Mouse (Mus musculus): ENCODE data around the gene Usp48. TPM values are rescaled to one million over a fixed set of nuclear protein-coding genes. Genes with fewer than 3 reads are reported as not detected.

Gene Usp48
- polyA plus RNA-seq, 1 experiment from 2014 or later: 86.4 TPM

DNA sequence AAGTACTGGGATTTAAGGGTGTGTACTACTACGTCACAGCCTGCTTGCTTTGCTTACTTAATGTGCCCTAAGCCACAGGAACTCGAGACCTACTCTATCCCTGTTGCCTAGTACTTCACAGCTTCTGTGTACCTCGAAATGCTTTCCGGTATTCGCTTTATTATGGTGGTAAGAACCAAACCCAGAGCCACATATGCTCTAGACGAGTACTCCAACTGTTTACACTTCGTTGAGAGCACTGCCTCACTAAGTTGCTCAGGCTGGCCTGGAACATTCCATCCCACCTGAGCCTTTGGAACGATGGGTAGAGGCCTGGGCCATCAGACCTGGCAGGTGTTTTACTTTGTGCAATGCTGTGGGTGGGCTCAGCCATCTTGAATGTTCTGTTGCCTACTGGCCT lies 101.7 kb downstream of the Usp48 start:
- Histone ChIP-seq H3K4me3 (ENCODE audit: low read depth, low read length) (no peak overlapping the region), H3K27ac (ENCODE audit: low read depth, low read length) (no peak overlapping the region), H3K9me3 (ENCODE audit: control insufficient read depth, low read length) (no peaks in the 10 kb centered on the region), H3K27me3 (ENCODE audit: control insufficient read depth, insufficient read depth, low read length) (no peaks in the 10 kb centered on the region), H3K36me3 (ENCODE audit: control insufficient read depth, insufficient read depth, low read length) (no peaks in the 10 kb centered on the region), H3K9ac (ENCODE audit: low read length) (no peak overlapping the region), H3K4me1 (replicated peaks; ENCODE audit: control insufficient read depth, insufficient read depth, low read length) (no peaks in the 10 kb centered on the region), H3K4me2 (ENCODE audit: low read depth, low read length, severe bottlenecking) (no peak overlapping the region)
- ATAC-seq (replicated peaks; ENCODE audit: low FRiP score) (no peak), DNase-seq (ENCODE audit: low spot score) (no peak)
- whole genome bisulfite sequencing: 80% methylated on average over 8 of the region's 8 CpGs

GRCm38 (mm10) chr4:137695900-137696299 lies 102.3 kb downstream of the Usp48 start:
- WGBS: 47% methylated on average over 4 of the region's 4 CpGs
- H3K27me3 ChIP-seq (ENCODE audit: control insufficient read depth, insufficient read depth, low read length): no peaks in the 10 kb centered on the region
- no peak overlapping the region for H3K4me2 ChIP-seq (ENCODE audit: low read depth, low read length, severe bottlenecking)
- ATAC-seq (replicated peaks; ENCODE audit: low FRiP score) (no peak), DNase-seq (ENCODE audit: low spot score) (no peak)
- H3K9me3 ChIP-seq (ENCODE audit: control insufficient read depth, low read length): no peaks in the 10 kb centered on the region
- H3K4me3 ChIP-seq (ENCODE audit: low read depth, low read length): no peak overlapping the region
- H3K4me1 ChIP-seq (replicated peaks; ENCODE audit: control insufficient read depth, insufficient read depth, low read length): no peaks in the 10 kb centered on the region
- no peaks in the 10 kb centered on the region for H3K36me3 ChIP-seq (ENCODE audit: control insufficient read depth, insufficient read depth, low read length)
- H3K27ac ChIP-seq (ENCODE audit: low read depth, low read length): no peak overlapping the region
- no peak overlapping the region for H3K9ac ChIP-seq (ENCODE audit: low read length)

GRCm38 (mm10) chr4:137697156-137697885 lies 103.8 kb downstream of the Usp48 start:
- 76% methylated on average over 13 of the region's 13 CpGs for WGBS
- Histone ChIP-seq H3K36me3 (ENCODE audit: control insufficient read depth, insufficient read depth, low read length) (no peaks in the 10 kb centered on the region), H3K9me3 (ENCODE audit: control insufficient read depth, low read length) (no peaks in the 10 kb centered on the region), H3K27ac (ENCODE audit: low read depth, low read length) (no peak overlapping the region), H3K4me3 (ENCODE audit: low read depth, low read length) (no peak overlapping the region), H3K4me1 (replicated peaks; ENCODE audit: control insufficient read depth, insufficient read depth, low read length) (no peaks in the 10 kb centered on the region), H3K4me2 (ENCODE audit: low read depth, low read length, severe bottlenecking) (no peak overlapping the region), H3K9ac (ENCODE audit: low read length) (no peak overlapping the region), H3K27me3 (ENCODE audit: control insufficient read depth, insufficient read depth, low read length) (no peaks in the 10 kb centered on the region)
- no peak for DNase-seq (ENCODE audit: low spot score)
- no peak for ATAC-seq (replicated peaks; ENCODE audit: low FRiP score)

DNA sequence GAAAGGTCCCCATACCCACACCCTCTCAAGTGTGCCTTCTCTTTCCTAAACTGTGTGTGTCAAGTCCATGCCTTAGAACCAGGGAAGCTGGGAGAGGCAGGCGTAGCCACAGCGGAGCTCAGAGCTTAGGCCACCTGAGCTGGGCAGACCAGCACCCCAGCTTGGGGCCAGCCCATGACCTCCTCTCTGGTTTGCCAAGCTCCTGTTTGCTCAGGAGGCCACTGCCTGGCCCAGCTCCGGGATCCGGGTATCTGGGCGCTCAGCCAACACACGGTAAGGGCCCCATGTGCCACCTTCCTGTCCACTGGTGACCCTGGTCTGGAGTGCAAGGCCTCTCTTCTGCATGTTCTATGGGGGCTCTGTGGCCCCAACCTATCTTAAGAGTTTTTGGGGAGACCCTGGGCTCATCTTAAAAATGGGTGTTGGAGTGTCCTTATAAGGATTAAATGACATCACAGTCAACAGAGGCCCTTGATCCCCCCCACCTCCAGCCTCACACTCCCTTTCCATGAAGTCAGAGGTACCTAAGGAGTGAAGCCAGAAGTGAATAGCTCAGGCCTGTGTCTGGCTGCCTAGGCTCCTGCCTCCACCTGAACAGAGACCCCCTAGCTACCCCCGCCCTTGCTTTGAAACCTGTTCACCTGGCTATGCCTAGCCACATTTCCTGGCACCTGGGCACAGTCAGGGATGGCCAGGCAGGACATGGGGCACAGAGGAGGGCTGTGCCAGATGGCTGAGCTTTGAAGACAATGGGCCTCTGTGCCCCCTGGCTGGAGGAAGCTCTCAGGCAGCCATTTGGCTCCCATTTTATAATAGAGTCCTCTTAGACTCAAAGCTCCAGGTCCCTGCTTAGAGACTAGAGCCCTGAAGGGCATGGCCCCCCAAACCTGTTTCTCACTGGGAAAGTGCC lies 104.8 kb downstream of the Usp48 start:
- Histone ChIP-seq H3K4me3 (ENCODE audit: low read depth, low read length) (no peak overlapping the region), H3K4me1 (replicated peaks; ENCODE audit: control insufficient read depth, insufficient read depth, low read length) (no peaks in the 10 kb centered on the region), H3K9me3 (ENCODE audit: control insufficient read depth, low read length) (no peaks in the 10 kb centered on the region), H3K36me3 (ENCODE audit: control insufficient read depth, insufficient read depth, low read length) (no peaks in the 10 kb centered on the region), H3K27ac (ENCODE audit: low read depth, low read length) (no peak overlapping the region), H3K9ac (ENCODE audit: low read length) (no peak overlapping the region), H3K27me3 (ENCODE audit: control insufficient read depth, insufficient read depth, low read length) (no peaks in the 10 kb centered on the region), H3K4me2 (ENCODE audit: low read depth, low read length, severe bottlenecking) (no peak overlapping the region)
- no peak for ATAC-seq (replicated peaks; ENCODE audit: low FRiP score)
- DNase-seq (ENCODE audit: low spot score): no peak
- WGBS: 85% methylated on average over 7 of the region's 7 CpGs

DNA sequence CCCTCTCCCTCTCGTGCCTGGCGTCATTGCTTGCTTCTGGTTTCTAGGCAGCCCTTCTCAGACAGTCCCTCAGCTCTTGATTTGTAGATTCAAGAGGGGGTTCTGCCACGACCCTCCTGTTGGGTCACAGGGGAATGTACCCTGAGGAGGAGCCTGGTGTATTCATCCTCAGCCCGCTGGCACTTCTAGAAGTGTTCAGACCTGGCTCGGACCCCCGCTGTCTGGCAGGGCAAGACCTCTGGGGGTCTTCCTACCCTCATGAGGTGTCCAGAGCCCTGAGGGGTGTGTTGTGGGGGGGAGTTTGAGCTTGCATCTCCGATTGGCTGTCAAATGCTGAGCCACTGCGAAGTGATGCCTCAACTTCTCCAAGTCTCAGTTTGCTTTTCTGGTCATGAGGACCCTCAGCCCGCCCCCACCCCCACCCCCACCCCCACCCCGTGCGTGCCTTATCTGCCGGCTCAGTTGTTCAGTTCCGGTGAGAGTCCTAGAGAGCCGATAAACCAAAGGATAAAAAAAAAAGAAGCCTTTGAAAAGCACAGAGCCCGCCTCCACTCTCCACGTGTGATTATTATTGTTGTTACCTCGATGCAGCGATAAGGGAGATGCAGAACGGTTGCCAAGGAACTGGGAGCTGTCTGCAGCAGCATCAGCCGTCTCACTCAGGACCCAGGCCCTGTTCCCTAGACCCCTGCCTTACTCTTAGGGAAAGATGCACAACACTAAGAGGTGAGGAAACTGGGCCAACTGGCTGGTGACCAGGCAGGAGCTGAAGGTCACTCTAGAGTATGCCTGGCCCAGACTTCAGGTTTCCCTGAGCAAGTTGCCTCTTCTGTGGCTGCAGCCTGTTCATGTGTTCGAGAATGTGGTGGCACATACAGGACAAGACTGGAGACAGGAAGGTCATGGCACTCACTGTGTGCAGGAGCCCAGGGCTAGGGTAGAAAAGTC lies 106.0 kb downstream of the Usp48 start:
- Histone ChIP-seq H3K9me3 (ENCODE audit: control insufficient read depth, low read length) (no peaks in the 10 kb centered on the region), H3K27ac (ENCODE audit: low read depth, low read length) (no peak overlapping the region), H3K4me3 (ENCODE audit: low read depth, low read length) (no peak overlapping the region), H3K9ac (ENCODE audit: low read length) (no peak overlapping the region), H3K27me3 (ENCODE audit: control insufficient read depth, insufficient read depth, low read length) (no peaks in the 10 kb centered on the region), H3K4me1 (replicated peaks; ENCODE audit: control insufficient read depth, insufficient read depth, low read length) (no peaks in the 10 kb centered on the region; the same call in 1 of the 2 replicates), H3K4me2 (ENCODE audit: low read depth, low read length, severe bottlenecking) (no peak overlapping the region), H3K36me3 (ENCODE audit: control insufficient read depth, insufficient read depth, low read length) (no peaks in the 10 kb centered on the region)
- ATAC-seq (replicated peaks; ENCODE audit: low FRiP score) (no peak), DNase-seq (ENCODE audit: low spot score) (no peak)
- 67% methylated on average over 21 of the region's 21 CpGs for WGBS

DNA sequence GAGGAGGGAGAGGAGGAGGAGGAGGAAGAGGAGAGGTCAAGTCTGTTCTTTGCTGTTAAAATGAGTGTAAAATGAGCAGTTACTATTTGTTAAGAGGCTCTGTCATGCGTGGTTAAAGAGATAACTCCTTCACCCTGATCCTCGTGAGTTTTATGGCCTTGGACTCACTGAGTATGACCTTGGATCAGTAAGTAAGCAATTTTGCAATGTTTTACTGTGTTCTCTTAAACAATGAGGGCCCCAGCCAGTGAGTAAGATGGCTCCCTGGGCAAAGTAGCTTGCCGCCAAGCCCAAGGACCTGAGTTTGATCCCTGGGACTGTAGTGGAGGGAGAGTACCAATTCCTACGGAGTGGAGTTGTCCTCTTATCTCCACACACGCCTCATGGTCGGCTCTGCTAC lies 107.4 kb downstream of the Usp48 start:
- ATAC-seq (replicated peaks; ENCODE audit: low FRiP score): no peak
- no peaks in the 10 kb centered on the region; the same call in 1 of the 2 replicates for H3K4me1 ChIP-seq (replicated peaks; ENCODE audit: control insufficient read depth, insufficient read depth, low read length)

GRCm38 (mm10) chr4:137703077-137703476 lies 109.5 kb downstream of the Usp48 start:
- Histone ChIP-seq H3K9me3 (ENCODE audit: control insufficient read depth, low read length) (no peaks in the 10 kb centered on the region), H3K9ac (ENCODE audit: low read length) (no peak overlapping the region), H3K4me2 (ENCODE audit: low read depth, low read length, severe bottlenecking) (no peak overlapping the region), H3K27ac (ENCODE audit: low read depth, low read length) (no peak overlapping the region), H3K27me3 (ENCODE audit: control insufficient read depth, insufficient read depth, low read length) (no peaks in the 10 kb centered on the region), H3K4me3 (ENCODE audit: low read depth, low read length) (no peak overlapping the region), H3K36me3 (ENCODE audit: control insufficient read depth, insufficient read depth, low read length) (no peaks in the 10 kb centered on the region), H3K4me1 (replicated peaks; ENCODE audit: control insufficient read depth, insufficient read depth, low read length) (peaks cover 9% of the 10 kb centered on the region)
- no peak for ATAC-seq (replicated peaks; ENCODE audit: low FRiP score)
- DNase-seq (ENCODE audit: low spot score): no peak
- 92% methylated on average over 5 of the region's 5 CpGs for WGBS

More for the DNA sequence above, 107.4 kb downstream of the Usp48 start:
- H3K9me3 ChIP-seq (ENCODE audit: control insufficient read depth, low read length): no peaks in the 10 kb centered on the region
- 73% methylated on average over 6 of the region's 6 CpGs for WGBS
- DNase-seq (ENCODE audit: low spot score): no peak
- H3K9ac ChIP-seq (ENCODE audit: low read length): no peak overlapping the region
- no peak overlapping the region for H3K4me2 ChIP-seq (ENCODE audit: low read depth, low read length, severe bottlenecking)
- no peaks in the 10 kb centered on the region for H3K36me3 ChIP-seq (ENCODE audit: control insufficient read depth, insufficient read depth, low read length)
- H3K27ac ChIP-seq (ENCODE audit: low read depth, low read length): no peak overlapping the region
- H3K4me3 ChIP-seq (ENCODE audit: low read depth, low read length): no peak overlapping the region
- no peaks in the 10 kb centered on the region for H3K27me3 ChIP-seq (ENCODE audit: control insufficient read depth, insufficient read depth, low read length)

DNA sequence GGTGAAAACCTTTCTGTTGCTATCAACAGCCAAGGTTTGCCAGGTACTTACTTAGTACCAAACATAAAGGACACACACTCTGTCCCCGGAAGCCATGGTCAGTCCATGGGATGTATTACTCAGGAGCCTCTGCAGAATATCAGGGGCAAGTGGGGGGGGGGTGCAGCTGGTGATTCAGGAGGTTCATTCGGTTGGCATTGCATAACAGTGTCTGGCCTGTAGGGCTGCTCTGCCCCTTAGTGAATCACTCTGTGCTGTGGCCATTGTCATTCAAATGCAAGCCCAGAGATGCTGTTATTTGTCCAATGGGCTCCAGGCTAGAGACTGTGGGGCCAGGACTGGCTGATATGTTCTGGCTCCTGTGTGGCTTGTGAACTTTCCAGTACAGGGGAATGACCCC lies 111.0 kb downstream of the Usp48 start:
- no peak overlapping the region for H3K27ac ChIP-seq (ENCODE audit: low read depth, low read length)
- no peak overlapping the region for H3K4me2 ChIP-seq (ENCODE audit: low read depth, low read length, severe bottlenecking)
- peaks cover 9% of the 10 kb centered on the region for H3K4me1 ChIP-seq (replicated peaks; ENCODE audit: control insufficient read depth, insufficient read depth, low read length)
- no peak overlapping the region for H3K4me3 ChIP-seq (ENCODE audit: low read depth, low read length)
- no peaks in the 10 kb centered on the region for H3K9me3 ChIP-seq (ENCODE audit: control insufficient read depth, low read length)
- DNase-seq (ENCODE audit: low spot score) (no peak), ATAC-seq (replicated peaks; ENCODE audit: low FRiP score) (no peak)
- no peaks in the 10 kb centered on the region for H3K36me3 ChIP-seq (ENCODE audit: control insufficient read depth, insufficient read depth, low read length)
- WGBS: 46% methylated on average over 2 of the region's 2 CpGs
- H3K27me3 ChIP-seq (ENCODE audit: control insufficient read depth, insufficient read depth, low read length): 0 out of 2 replicates have a peak, but pooled peaks cover 2% of the 10 kb centered on the region
- H3K9ac ChIP-seq (ENCODE audit: low read length): no peak overlapping the region
